ENCODE assay signal across 15 mouse cellular contexts in genomic region chr1:189075671-189076070, GRCm38 (mm10).
DNase-seq lines count a peak whose midpoint lies in the region; ATAC-seq and TF ChIP-seq lines count a peak whose summit lies in the region.
"Had no signal": no experiment of that assay in that cellular context is flagged by ENCODE, and none has a peak within 500 bp of the region (broad histone marks: within the 10 kb centered on the region; RNA-seq: fewer than 3 reads in every experiment).

No protein-coding gene starts in this region.

- no peaks in the 10 kb centered on the region for H3K27me3 ChIP-seq in heart, adult 2 months (ENCODE audit: control insufficient read depth, insufficient read depth, low read length)
- H3K27me3 ChIP-seq in hindbrain, embryonic 13.5 days: no peaks in the 10 kb centered on the region
- H3K27me3 ChIP-seq: forebrain, embryonic 13.5 days; limb, embryonic 15.5 days; midbrain, embryonic 15.5 days; neural tube, embryonic 13.5 days had no signal

- no peak for TF ChIP-seq EP300 in heart, adult 2 months (IDR thresholded peaks at IDR 0.05; ENCODE audit: insufficient read depth, low read depth, low read length)

- TF ChIP-seq POLR2A in heart, adult 2 months (IDR thresholded peaks at IDR 0.05; ENCODE audit: insufficient read depth, low read depth, low read length): no peak

- intact Hi-C loops in heart, adult 2 months (cut with DNase I): no loop called here
- intact Hi-C loops in heart, postnatal 25 days (cut with DNase I): no loop called here
- intact Hi-C loops in heart, postnatal 14 days (cut with DNase I): loop anchor here (5.0 kb wide), 1 partner anchor 48 kb away; no protein-coding TSS in a partner anchor

- peak overlapping the region; percentile 22; the same call in 1 of the 2 replicates for H3K4me3 ChIP-seq in heart, adult 2 months
- H3K4me3 ChIP-seq in hindbrain, embryonic 13.5 days: no peak overlapping the region
- no peak overlapping the region for H3K4me3 ChIP-seq in layer of hippocampus, adult 2 months
- H3K4me3 ChIP-seq: forebrain, embryonic 13.5 days; left cerebral cortex, adult 2 months; limb, embryonic 15.5 days; midbrain, embryonic 15.5 days; neural tube, embryonic 13.5 days had no signal

- ATAC-seq in hindbrain, embryonic 13.5 days (ENCODE audit: low FRiP score): no peak
- ATAC-seq: forebrain, embryonic 13.5 days; midbrain, embryonic 15.5 days; Patski had no signal

- no peaks in the 10 kb centered on the region for H3K79me2 ChIP-seq in heart, adult 2 months (replicated peaks; ENCODE audit: control insufficient read depth, insufficient read depth, low read length)

- no peaks in the 10 kb centered on the region for H3K9me3 ChIP-seq in hindbrain, embryonic 13.5 days
- H3K9me3 ChIP-seq: forebrain, embryonic 13.5 days; limb, embryonic 15.5 days; midbrain, embryonic 15.5 days; neural tube, embryonic 13.5 days had no signal

- H3K36me3 ChIP-seq in heart, adult 2 months (ENCODE audit: control insufficient read depth, insufficient read depth, low read length): no peaks in the 10 kb centered on the region
- H3K36me3 ChIP-seq in hindbrain, embryonic 13.5 days: no peaks in the 10 kb centered on the region
- H3K36me3 ChIP-seq: limb, embryonic 15.5 days; midbrain, embryonic 15.5 days; neural tube, embryonic 13.5 days had no signal

- peak overlapping the region; percentile 32 for H3K27ac ChIP-seq in heart, adult 2 months
- no peak overlapping the region for H3K27ac ChIP-seq in hindbrain, embryonic 13.5 days
- H3K27ac ChIP-seq in layer of hippocampus, adult 2 months: no peak overlapping the region
- H3K27ac ChIP-seq: forebrain, embryonic 13.5 days; left cerebral cortex, adult 2 months; limb, embryonic 15.5 days; midbrain, embryonic 15.5 days; neural tube, embryonic 13.5 days had no signal

- H3K9ac ChIP-seq in heart, adult 2 months (ENCODE audit: low read depth, low read length): no peak overlapping the region
- no peak overlapping the region for H3K9ac ChIP-seq in hindbrain, embryonic 13.5 days
- H3K9ac ChIP-seq: forebrain, embryonic 13.5 days; limb, embryonic 15.5 days; midbrain, embryonic 15.5 days; neural tube, embryonic 13.5 days had no signal

- H3K4me2 ChIP-seq in hindbrain, embryonic 13.5 days: no peak overlapping the region
- H3K4me2 ChIP-seq: forebrain, embryonic 13.5 days; limb, embryonic 15.5 days; midbrain, embryonic 15.5 days; neural tube, embryonic 13.5 days had no signal

- WGBS in heart, adult 2 months: 45% methylated on average over 13 of the region's 13 CpGs
- WGBS in hindbrain, embryonic 13.5 days: 81% methylated on average over 13 of the region's 13 CpGs

- no peak for TF ChIP-seq CTCF in heart, adult 2 months (IDR thresholded peaks at IDR 0.05)
- no peak for TF ChIP-seq CTCF in layer of hippocampus, adult 2 months (conservative IDR thresholded peaks at IDR 0.05)

- peaks cover 6% of the 10 kb centered on the region for H3K4me1 ChIP-seq in heart, adult 2 months (ENCODE audit: control insufficient read depth, insufficient read depth, low read length)
- H3K4me1 ChIP-seq in hindbrain, embryonic 13.5 days (replicated peaks): 0 out of 2 replicates have a peak, but pooled peaks cover under 1% of the 10 kb centered on the region

- peak; percentile 38 to 42 for DNase-seq in heart, adult 2 months
- no peak for DNase-seq in heart, postnatal 25 days (ENCODE audit: low spot score)
- DNase-seq in heart, adult 9 months (ENCODE audit: low spot score in 2 of 2): peak; percentile 28 to 58
- DNase-seq in heart, postnatal 14 days: peak; percentile 15 to 23
- peak; percentile 55 for DNase-seq in lung, postnatal 10 days
- DNase-seq in layer of hippocampus, adult 2 months (ENCODE audit: low spot score in 2 of 2): no peak
- DNase-seq: gastrocnemius, postnatal 36 days; thymus, postnatal 4 days had no signal

Comparison
In these comparisons a context has a peak if more than half of its experiments do, and no peak if none do; other contexts are left out.
1. DNase-seq: peak in heart, adult 2 months (2 of 2), heart, adult 9 months (2 of 2), heart, postnatal 14 days (2 of 2) and lung, postnatal 10 days (single experiment); none in heart, postnatal 25 days (single experiment) and layer of hippocampus, adult 2 months (0 of 2).